Mouse (Mus musculus) embryonic facial prominence, embryonic 11.5 days (tissue): Measurements from ENCODE around the gene Wrap53. TPM values are rescaled to one million over a fixed set of nuclear protein-coding genes. Genes with fewer than 3 reads are reported as not detected.
"Not testable (repeated sequence)": the region's sequence is repeated elsewhere in the genome, so short reads cannot be mapped to it uniquely, and the experiment has no call there.

Experiments
- ATAC-seq: fragments of 200-750 bp; cut with Nextera tagmentation; replicated peaks from 2 replicates; pipeline ENCODE4 v1.8.0; 2017; ENCODE audit warnings: low read depth; ENCODE audit not compliant: insufficient number of reproducible peaks, low FRiP score, low TSS enrichment
- DNase-seq: peaks from one replicate; pipeline ENCODE4 v3.0.0-alpha.2; 2015; ENCODE audit warnings: low spot score
- H3K27ac ChIP-seq: fragments of 300-500 bp; sonication (generic); replicated peaks from 2 replicates; pipeline ENCODE4 v1.5.1; 2014; ENCODE audit warnings: mild to moderate bottlenecking, low read depth, low read length, control low read depth
- H3K27me3 ChIP-seq: fragments of 300-500 bp; sonication (generic); 2 replicates; pipeline ENCODE4 v1.6.1; 2014; ENCODE audit warnings: mild to moderate bottlenecking, low read length, moderate library complexity, mixed read lengths; ENCODE audit not compliant: control insufficient read depth, insufficient read depth
- H3K36me3 ChIP-seq: fragments of 300-500 bp; sonication (generic); replicated peaks from 2 replicates; pipeline ENCODE4 v1.6.1; 2014; ENCODE audit warnings: low read depth, mild to moderate bottlenecking, low read length, moderate library complexity, mixed read lengths; ENCODE audit not compliant: control insufficient read depth, insufficient read depth
- H3K4me1 ChIP-seq: fragments of 300-500 bp; sonication (generic); 2 replicates; pipeline ENCODE4 v1.6.1; 2014; ENCODE audit warnings: low read length, mixed read lengths; ENCODE audit not compliant: control insufficient read depth, insufficient read depth
- H3K4me2 ChIP-seq: fragments of 300-500 bp; sonication (generic); 2 replicates; pipeline ENCODE4 v1.6.1; 2014; ENCODE audit warnings: low read depth, mild to moderate bottlenecking, control low read depth, low read length, moderate library complexity
- H3K4me3 ChIP-seq: fragments of 300-500 bp; sonication (generic); 2 replicates; pipeline ENCODE4 v1.5.1; 2014; ENCODE audit warnings: low read depth, low read length, control low read depth
- H3K9ac ChIP-seq: fragments of 300-500 bp; sonication (generic); replicated peaks from 2 replicates; pipeline ENCODE4 v1.6.1; 2014; ENCODE audit warnings: mild to moderate bottlenecking, control low read depth, low read length
- H3K9me3 ChIP-seq: fragments of 300-500 bp; sonication (generic); replicated peaks from 2 replicates; pipeline ENCODE4 v1.6.1; 2016; ENCODE audit warnings: mild to moderate bottlenecking, low read length, inconsistent platforms, mixed read lengths; ENCODE audit not compliant: control insufficient read depth
- WGBS: fragments of 180-500 bp; shearing (Covaris S2); extraction: QIAGEN DNeasy Blood & Tissue Kit; methylation state at CpG from one replicate; pipeline ENCODE4 v1.1.7; 2014; 5-methylcytosine and 5-hydroxymethylcytosine counted together
- polyA plus RNA-seq: library from polyadenylated mRNA; unstranded; fragments of >200 nt; fragmentation: Nextera tagmentation; extraction: Ambion mirVana; gene quantifications from 2 replicates; pipeline ENCODE4 v1.2.1, GENCODE M21; 2014

Gene Wrap53
- polyA plus RNA-seq, 1 experiment from 2014 or later, result 40.2 TPM

DNA sequence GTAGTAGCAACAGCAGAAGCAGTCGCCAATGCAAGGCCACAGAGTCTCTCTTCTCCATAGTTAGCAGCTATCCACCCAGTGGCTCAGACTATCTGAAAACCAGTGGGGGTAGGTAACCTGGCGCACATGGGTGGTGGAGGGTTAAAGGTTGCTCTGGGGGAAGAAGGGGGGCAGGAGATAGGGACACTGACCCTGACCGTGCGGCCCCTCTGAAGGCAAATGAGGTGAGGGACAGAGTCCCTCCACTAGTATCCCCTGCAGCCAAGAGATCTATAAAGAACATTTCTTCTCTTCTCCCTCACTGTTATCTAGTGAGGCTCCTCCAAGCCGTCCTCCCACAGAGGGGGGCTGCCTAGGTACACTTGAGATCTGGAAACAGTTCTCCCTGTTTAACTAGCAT lies 37.8 kb upstream of the Wrap53 start, which contains the start of gene Shbg:
Shbg (minus strand) TSS at position 101 of the 400 bp plus-strand sequence.
- no peak within 1 kb of the TSS for H3K27ac ChIP-seq
- 65% methylated on average over 5 of the region's 5 CpGs for WGBS
- no peaks in the 10 kb centered on the region for H3K9me3 ChIP-seq
- ATAC-seq, result no peak
- DNase-seq, result no peak
- no peak within 1 kb of the TSS for H3K4me3 ChIP-seq
- H3K4me1 ChIP-seq, result no peaks in the 10 kb centered on the region
- no peaks in the 10 kb centered on the region for H3K36me3 ChIP-seq
- H3K4me2 ChIP-seq, result no peak within 1 kb of the TSS
- no peak within 1 kb of the TSS for H3K9ac ChIP-seq
- H3K27me3 ChIP-seq, result no peaks in the 10 kb centered on the region

DNA sequence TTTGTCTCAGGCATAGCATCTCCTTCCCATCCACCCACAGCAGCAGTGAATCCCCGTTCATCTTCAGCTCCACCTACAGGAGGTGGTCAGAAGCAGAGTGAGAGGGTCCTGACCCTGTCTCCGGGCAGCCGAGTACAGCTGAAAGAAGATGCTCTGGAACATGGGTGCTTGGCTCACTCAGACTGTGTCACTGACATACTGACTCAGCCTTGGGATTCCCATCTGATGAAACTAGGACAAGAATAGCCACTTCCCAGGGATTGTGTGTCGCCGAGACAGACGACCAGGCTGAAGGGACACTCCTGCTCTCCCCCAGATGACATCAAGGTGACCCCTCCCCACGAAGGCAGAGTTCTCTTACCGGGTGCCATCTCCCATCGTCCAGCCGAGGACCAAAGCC lies 36.7 kb upstream of the Wrap53 start:
- DNase-seq (no peak), ATAC-seq (no peak)
- H3K9ac ChIP-seq, result no peak overlapping the region
- no peaks in the 10 kb centered on the region for H3K9me3 ChIP-seq
- H3K27ac ChIP-seq, result no peak overlapping the region
- no peaks in the 10 kb centered on the region; the same call in 1 of the 2 replicates for H3K4me1 ChIP-seq
- no peaks in the 10 kb centered on the region for H3K36me3 ChIP-seq
- WGBS, result 46% methylated on average over 10 of the region's 10 CpGs
- no peak overlapping the region for H3K4me3 ChIP-seq
- no peak overlapping the region for H3K4me2 ChIP-seq
- no peaks in the 10 kb centered on the region for H3K27me3 ChIP-seq

DNA sequence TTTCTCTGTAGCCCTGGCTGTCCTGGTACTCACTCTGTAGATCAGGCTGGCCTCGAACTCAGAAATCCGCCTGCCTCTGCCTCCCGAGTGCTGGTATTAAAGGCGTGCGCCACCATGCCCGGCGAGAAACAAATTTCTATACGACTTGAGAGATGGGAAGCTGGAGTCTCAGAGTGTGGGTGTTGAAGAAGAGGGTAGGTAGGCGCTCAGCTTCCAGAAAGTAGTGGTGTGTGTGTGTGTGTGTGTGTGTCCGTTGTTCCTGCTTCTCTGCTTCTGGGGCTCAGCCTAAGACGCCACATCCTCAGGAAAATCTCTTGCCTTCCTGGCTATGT lies 34.2 kb upstream of the Wrap53 start:
- 48% methylated on average over 11 of the region's 11 CpGs for WGBS
- not testable (repeated sequence) for H3K27me3 ChIP-seq, H3K4me2 ChIP-seq, H3K36me3 ChIP-seq, H3K4me1 ChIP-seq, H3K27ac ChIP-seq, H3K9ac ChIP-seq, DNase-seq, H3K9me3 ChIP-seq, ATAC-seq, H3K4me3 ChIP-seq

DNA sequence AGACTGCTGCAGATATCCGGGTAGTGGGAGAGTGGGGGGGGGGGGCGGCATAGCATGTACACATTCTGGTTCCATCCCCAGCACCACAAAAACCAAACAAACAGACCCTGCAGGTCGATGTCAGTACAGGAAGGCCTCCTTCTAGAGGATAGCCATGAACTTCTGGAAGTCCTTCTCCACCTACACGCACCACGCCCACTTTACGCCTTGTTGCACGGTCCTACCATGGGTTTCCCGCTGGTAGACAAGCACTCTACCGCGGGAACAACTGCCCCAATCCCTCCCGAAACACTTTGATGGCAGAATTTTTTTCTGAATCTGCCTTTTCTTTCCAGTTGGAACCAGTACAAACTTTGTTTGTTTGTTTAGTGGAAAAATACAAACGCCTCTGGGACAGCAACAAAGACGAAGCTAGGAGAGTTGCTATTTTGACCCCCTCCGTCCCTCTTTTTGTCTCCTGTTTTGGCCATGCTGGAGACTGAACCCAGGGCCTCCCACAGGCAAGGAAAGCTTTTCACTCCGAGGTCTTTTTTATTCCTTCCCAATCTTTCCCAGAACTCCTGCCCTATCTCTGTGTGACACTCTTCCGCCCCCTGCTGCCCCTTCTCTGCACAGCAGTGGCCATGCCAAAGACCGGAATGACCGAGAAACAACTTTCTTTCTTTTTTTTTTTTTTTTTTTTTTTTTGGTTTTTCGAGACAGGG lies 33.6 kb upstream of the Wrap53 start:
- H3K27ac ChIP-seq, result no peak overlapping the region; the same call in 1 of the 2 replicates
- peak overlapping the region; percentile 34 for H3K9ac ChIP-seq
- ATAC-seq (0 out of 2 replicates have a peak, but pooled peaks have one; percentile 37), DNase-seq (peak; percentile 89)
- H3K4me2 ChIP-seq, result peak overlapping the region; percentile 33
- H3K36me3 ChIP-seq, result no peaks in the 10 kb centered on the region
- no peaks in the 10 kb centered on the region; the same call in 1 of the 2 replicates for H3K4me1 ChIP-seq
- no peaks in the 10 kb centered on the region for H3K9me3 ChIP-seq
- 8% methylated on average over 19 of the region's 19 CpGs for WGBS
- no peaks in the 10 kb centered on the region for H3K27me3 ChIP-seq
- no peak overlapping the region for H3K4me3 ChIP-seq

DNA sequence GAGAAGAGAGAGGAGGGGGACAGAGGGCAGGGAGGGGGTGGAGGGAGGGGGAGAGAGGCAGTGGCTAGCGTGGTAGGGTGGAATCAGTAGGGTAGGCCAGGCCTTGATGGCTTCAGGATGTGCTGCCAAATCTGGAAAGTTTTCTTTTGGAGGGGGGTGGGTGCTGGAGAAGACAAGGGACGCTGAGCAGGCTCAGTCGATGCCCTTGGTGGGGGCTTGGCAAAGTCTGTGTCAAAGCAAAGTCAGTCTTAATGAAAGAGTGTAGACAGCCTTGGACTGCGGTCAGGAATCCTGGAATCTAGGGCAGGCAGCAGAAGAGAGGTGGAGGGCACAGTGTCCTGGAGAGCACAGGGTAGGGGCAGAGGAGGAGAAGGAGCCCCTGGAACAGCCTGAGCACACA lies 30.8 kb upstream of the Wrap53 start:
- Histone ChIP-seq H3K27ac (no peak overlapping the region), H3K4me3 (no peak overlapping the region), H3K9me3 (no peaks in the 10 kb centered on the region), H3K4me1 (no peaks in the 10 kb centered on the region; the same call in 1 of the 2 replicates), H3K9ac (no peak overlapping the region), H3K4me2 (no peak overlapping the region), H3K36me3 (no peaks in the 10 kb centered on the region), H3K27me3 (no peaks in the 10 kb centered on the region)
- WGBS, result 60% methylated on average over 4 of the region's 4 CpGs
- DNase-seq (no peak), ATAC-seq (no peak)

DNA sequence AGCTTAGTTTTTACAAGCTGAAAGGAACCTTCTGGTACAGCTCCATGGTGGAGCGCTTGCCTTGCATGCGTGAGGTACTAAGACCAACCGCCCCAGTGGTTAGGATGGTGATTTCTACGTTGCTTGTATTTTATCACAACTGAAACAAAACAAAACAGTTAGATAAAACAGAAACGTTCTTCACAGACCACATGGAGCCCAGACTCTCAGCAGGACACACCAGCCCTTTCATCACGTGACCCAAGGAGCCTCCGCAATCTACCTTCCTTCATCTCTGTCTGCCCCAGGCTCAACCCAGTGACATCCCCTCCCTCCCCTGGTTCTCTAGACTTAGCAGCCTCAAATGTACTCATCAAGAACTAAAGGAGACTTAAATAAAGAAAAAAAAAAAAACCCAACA lies 29.4 kb upstream of the Wrap53 start:
- Histone ChIP-seq H3K9me3 (no peaks in the 10 kb centered on the region), H3K27ac (no peak overlapping the region), H3K9ac (no peak overlapping the region), H3K36me3 (no peaks in the 10 kb centered on the region), H3K27me3 (peaks cover 6% of the 10 kb centered on the region; the same call in 1 of the 2 replicates), H3K4me3 (no peak overlapping the region), H3K4me2 (no peak overlapping the region), H3K4me1 (no peaks in the 10 kb centered on the region; the same call in 1 of the 2 replicates)
- ATAC-seq (no peak), DNase-seq (no peak)
- WGBS, result 61% methylated on average over 7 of the region's 7 CpGs

DNA sequence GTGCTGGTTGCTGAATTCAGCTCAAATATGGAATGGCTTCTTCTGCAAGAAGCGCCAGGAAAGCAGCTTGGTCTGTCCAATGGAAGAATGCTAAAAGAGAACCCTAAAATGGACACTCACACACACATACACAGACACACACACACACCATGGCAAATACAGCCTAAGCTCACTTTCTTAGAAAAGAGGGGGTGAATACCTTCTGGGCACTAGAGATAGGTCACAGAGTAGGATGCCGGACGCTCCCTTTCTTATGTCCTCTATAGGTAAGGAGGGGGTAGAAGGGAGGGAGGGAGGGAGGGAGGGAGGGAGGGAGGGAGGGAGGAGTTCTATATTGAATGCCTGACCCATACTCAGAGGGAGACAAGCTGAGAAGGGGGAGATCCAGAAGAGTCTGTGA lies 28.5 kb upstream of the Wrap53 start:
- Histone ChIP-seq H3K27ac (no peak overlapping the region), H3K36me3 (no peaks in the 10 kb centered on the region), H3K4me1 (no peaks in the 10 kb centered on the region; the same call in 1 of the 2 replicates), H3K4me2 (no peak overlapping the region), H3K27me3 (peaks cover 10% of the 10 kb centered on the region), H3K9me3 (no peaks in the 10 kb centered on the region), H3K9ac (no peak overlapping the region), H3K4me3 (no peak overlapping the region)
- WGBS, result 88% methylated on average over 3 of the region's 3 CpGs
- ATAC-seq (no peak), DNase-seq (no peak)

DNA sequence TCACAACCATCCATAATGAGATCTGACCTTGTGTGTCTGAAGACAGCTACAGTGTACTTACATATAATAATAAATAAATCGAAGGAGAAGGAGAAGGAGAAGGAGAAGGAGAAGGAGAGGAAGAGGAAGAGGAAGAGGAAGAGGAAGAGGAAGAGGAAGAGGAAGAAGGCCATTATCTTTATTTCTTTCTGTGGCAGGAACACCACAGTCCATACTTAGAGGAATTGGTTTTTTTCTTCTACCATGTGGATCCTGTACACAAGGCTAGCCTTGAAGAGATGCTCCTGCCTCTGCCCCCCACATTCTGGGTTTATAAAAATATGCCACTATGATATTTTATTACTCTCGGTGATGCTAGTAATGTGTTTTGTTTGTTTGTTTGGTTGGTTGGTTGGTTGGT lies 26.8 kb upstream of the Wrap53 start:
- Histone ChIP-seq H3K9ac (no peak overlapping the region), H3K4me2 (no peak overlapping the region), H3K36me3 (no peaks in the 10 kb centered on the region), H3K4me3 (no peak overlapping the region), H3K4me1 (no peaks in the 10 kb centered on the region), H3K27me3 (peaks cover 10% of the 10 kb centered on the region), H3K27ac (no peak overlapping the region), H3K9me3 (no peaks in the 10 kb centered on the region)
- 91% methylated on average over 2 of the region's 2 CpGs for WGBS
- DNase-seq, result no peak
- no peak for ATAC-seq
